Mouse (Mus musculus) testis, adult 2 months (tissue): ENCODE measurements at regions not wholly inside any gene's neighbourhood (a gene's known extent, or its start where the extent isn't known, plus 50 kb on each side); places are given as distances from the start of the nearest gene placed in this dataset.

Experiments
- CTCF ChIP-seq: fragments of 200-500 bp; IDR thresholded peaks from 2 replicates; pipeline ENCODE4 v1.5.1; 2012; ENCODE audit warnings: low read depth, mild to moderate bottlenecking, inconsistent platforms, low read length, moderate library complexity; ENCODE audit not compliant: control insufficient read depth, insufficient read depth, insufficient replicate concordance
- POLR2A ChIP-seq: fragments of 200-500 bp; IDR thresholded peaks from 2 replicates; pipeline ENCODE4 v1.6.1; 2012; ENCODE audit warnings: low read depth, mild to moderate bottlenecking, inconsistent platforms, low read length, moderate library complexity; ENCODE audit not compliant: control insufficient read depth

DNA sequence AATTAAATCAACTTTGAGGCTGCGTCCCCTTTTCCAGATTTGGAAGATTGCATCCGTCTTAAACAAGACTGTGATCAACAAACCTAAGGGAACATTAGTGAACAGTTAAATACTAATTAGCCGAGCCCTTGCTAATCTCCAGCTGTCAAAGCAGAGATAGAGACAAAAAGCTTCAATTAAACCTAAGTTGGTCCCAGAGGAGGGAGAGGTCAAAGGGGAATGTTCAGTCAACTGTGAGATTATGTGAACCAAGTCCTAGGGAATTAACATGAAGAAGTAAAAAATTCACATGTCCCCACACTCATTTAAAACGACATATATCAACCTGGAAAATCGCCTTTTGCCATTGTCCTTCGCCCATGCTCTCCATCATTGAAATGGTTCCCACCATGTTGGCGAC lies 59.7 kb upstream of the Tbx20 start:
- no peak for TF ChIP-seq POLR2A
- TF ChIP-seq CTCF: no peak
